Mouse (Mus musculus): ENCODE measurements at regions not wholly inside any gene's neighbourhood (a gene's known extent, or its start where the extent isn't known, plus 50 kb on each side); places are given as distances from the start of the nearest gene placed in this dataset.
"Not testable (repeated sequence)": the region's sequence is repeated elsewhere in the genome, so short reads cannot be mapped to it uniquely, and the experiment has no call there.

GRCm38 (mm10) chr2:71597956-71598355 lies 51.4 kb upstream of the Dlx2 start:
- no peak for DNase-seq

- DNase-seq: no peak
Observed at GRCm38 (mm10) chr2:71598368-71598767, 51.8 kb upstream of the Dlx2 start.

- DNase-seq: peak; percentile 69 to 84
Observed at GRCm38 (mm10) chr2:71598778-71599177, 52.2 kb upstream of the Dlx2 start.

GRCm38 (mm10) chr2:71600213-71600612 lies 53.7 kb upstream of the Dlx2 start:
- no peak for DNase-seq

GRCm38 (mm10) chr2:71600999-71601398 lies 54.4 kb upstream of the Dlx2 start:
- no peak for DNase-seq

GRCm38 (mm10) chr2:71603796-71604195 lies 57.2 kb upstream of the Dlx2 start:
- not testable (repeated sequence) for DNase-seq

GRCm38 (mm10) chr2:71605606-71606005 lies 59.1 kb upstream of the Dlx2 start:
- DNase-seq: no peak

- DNase-seq: no peak
Observed at GRCm38 (mm10) chr2:71607087-71607502, 60.5 kb upstream of the Dlx2 start.

GRCm38 (mm10) chr2:71613216-71613615 lies 66.7 kb upstream of the Dlx2 start:
- no peak for DNase-seq

GRCm38 (mm10) chr2:71616526-71616925 lies 70.0 kb upstream of the Dlx2 start:
- DNase-seq: no peak

- DNase-seq: no peak
Observed at GRCm38 (mm10) chr2:71621458-71621857, 74.9 kb upstream of the Dlx2 start.

- no peak for DNase-seq
Observed at GRCm38 (mm10) chr2:71622532-71623099, 76.1 kb upstream of the Dlx2 start.

GRCm38 (mm10) chr2:71623134-71623533 lies 76.6 kb upstream of the Dlx2 start:
- no peak for DNase-seq

GRCm38 (mm10) chr2:71625298-71625902 lies 78.8 kb upstream of the Dlx2 start:
- no peak for DNase-seq

- no peak for DNase-seq
Observed at GRCm38 (mm10) chr2:71626404-71626803, 79.8 kb upstream of the Dlx2 start.

GRCm38 (mm10) chr2:71627097-71627755 lies 80.7 kb upstream of the Dlx2 start:
- DNase-seq: no peak

- DNase-seq: no peak
Observed at GRCm38 (mm10) chr2:71628821-71629220, 82.3 kb upstream of the Dlx2 start.

GRCm38 (mm10) chr2:71629301-71630142 lies 83.0 kb upstream of the Dlx2 start:
- peak in 1 of 2 experiments; percentile 11 for DNase-seq

GRCm38 (mm10) chr2:71630143-71630463 lies 83.5 kb upstream of the Dlx2 start:
- DNase-seq: no peak

- no peak for DNase-seq
Observed at GRCm38 (mm10) chr2:71633471-71633870, 86.9 kb upstream of the Dlx2 start.

- DNase-seq: no peak
Observed at GRCm38 (mm10) chr2:71634471-71634870, 87.9 kb upstream of the Dlx2 start.

- DNase-seq: no peak
Observed at GRCm38 (mm10) chr2:71636134-71636533, 89.6 kb upstream of the Dlx2 start.

GRCm38 (mm10) chr2:71636590-71636989 lies 90.0 kb upstream of the Dlx2 start:
- no peak for DNase-seq

GRCm38 (mm10) chr2:71640251-71640650 lies 93.7 kb upstream of the Dlx2 start:
- DNase-seq: no peak
